Mouse (Mus musculus) left cerebral cortex, postnatal 14 days (tissue): ENCODE measurements around the gene Ncoa4. TPM values are rescaled to one million over a fixed set of nuclear protein-coding genes. Genes with fewer than 3 reads are reported as not detected.
A peak's percentile ranks its signal among the peaks of the same experiment; 100 is the strongest.
"Not testable (repeated sequence)": the region's sequence is repeated elsewhere in the genome, so short reads cannot be mapped to it uniquely, and the experiment has no call there.

ENCODE experiments used
- DNase-seq, 2 experiments: peaks; one replicate each; pipeline ENCODE4 v3.0.0; 2021 to 2022; ENCODE audit warnings: low spot score in 2 of 2, mixed read lengths in 1 of 2
- intact Hi-C: fragments of 180-260 bp; cut with DNase I; formaldehyde crosslinking; loops from one replicate; pipeline ENCODE4 v1.15.1; 2025
- total RNA-seq, 2 experiments: library from RNA; stranded (reverse); gene quantifications; 2 replicates each; pipeline ENCODE4 v1.2.3; 2021

Gene Ncoa4
- total RNA-seq, 2 experiments from 2014 or later, result 123 to 136 TPM

DNA sequence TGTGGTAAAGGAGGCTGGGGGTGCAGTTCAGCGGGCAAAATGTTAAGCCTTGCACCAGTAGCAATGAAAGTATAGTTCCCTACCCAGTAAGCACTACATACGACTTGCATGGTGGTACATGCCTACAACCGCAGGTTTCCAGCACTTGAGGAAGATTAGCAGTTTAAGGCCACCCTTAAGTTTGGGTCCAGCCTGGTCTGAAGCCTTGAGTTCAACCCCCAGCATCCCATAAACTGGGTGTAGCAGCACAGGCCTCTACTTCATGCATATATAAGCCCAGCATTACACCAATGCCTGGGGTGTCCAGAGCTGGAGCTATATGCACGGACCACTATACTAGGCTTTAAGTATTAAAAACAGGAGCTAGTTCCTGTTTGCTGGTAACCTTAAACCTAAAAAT is 24.2 kb downstream of the Ncoa4 start:
- intact Hi-C loops, result no loop called here
- no peak for DNase-seq

DNA sequence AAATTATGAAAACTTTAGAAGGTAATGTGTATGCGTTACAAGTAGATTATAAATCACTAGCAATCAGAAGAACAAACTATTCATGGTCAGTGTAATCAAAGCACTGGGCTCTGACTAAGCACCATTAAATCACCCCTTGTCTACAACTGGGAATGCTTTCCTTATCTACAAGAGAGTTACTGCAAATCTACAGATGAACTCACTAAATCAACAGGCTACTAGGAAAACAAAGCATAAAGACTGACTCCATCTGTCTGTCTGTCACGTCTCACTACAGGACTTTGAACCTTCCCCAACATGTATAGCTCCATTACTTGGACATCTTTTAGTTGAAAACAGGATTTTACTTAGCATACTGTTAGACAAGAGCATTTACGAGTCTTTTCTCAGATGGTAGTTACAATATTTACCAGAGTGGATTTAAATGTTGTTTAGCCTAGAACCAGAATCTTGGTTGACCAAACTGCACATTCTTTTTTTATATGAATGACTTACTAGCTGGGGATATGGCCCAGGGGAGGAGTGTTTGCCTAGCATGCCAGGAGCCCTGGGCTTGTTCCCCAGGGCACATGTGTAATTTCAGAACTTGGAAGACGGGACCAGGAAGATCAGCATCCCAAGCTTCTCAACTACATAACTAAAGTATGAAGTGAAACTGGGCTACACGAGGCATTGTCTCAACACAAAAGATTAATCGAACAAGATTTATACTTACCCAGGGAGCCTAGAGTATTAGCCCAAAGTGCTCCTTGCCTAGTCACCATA is 31.1 kb downstream of the Ncoa4 start:
- intact Hi-C loops, result no loop called here
- DNase-seq, result no peak

DNA sequence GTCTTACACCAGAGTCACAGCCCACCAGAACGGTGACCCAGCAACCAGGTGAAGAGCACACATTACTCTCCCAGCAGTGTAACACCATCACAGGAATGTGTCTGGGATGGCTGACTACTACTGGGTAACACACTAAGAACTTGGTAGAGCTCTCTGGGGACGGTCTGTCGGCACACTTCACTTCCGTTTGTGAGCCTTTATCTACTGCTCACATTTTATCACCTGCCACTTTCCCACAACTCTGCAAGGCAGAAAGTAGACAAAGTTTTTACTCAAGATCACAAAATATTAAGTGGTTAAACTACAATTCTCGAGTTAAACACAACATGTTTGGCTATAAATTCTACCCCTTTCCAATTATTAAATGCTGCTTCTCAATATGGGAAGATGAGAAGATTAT is 32.3 kb downstream of the Ncoa4 start:
- no peak for DNase-seq
- intact Hi-C loops, result no loop called here

DNA sequence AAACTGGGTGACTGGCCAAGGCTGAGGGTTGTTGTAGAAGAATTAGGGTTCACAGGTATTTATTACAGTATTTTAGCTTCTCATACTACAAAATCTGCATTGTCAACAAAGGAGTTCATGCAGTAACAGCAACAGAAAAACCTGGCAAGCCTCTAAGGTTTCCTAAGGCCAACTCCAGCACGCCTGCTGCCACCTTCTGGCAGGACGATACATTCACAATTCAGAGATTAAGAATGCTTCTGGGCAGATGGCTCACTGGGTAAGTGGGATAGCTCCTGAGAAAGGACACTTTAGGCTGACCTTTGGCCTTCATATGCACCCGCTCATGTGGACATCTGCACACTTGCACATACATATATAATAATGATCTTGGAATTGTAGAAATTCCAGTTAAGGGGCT is 32.8 kb downstream of the Ncoa4 start:
- DNase-seq, result peak; percentile 30 to 57
- intact Hi-C loops, result no loop called here

DNA sequence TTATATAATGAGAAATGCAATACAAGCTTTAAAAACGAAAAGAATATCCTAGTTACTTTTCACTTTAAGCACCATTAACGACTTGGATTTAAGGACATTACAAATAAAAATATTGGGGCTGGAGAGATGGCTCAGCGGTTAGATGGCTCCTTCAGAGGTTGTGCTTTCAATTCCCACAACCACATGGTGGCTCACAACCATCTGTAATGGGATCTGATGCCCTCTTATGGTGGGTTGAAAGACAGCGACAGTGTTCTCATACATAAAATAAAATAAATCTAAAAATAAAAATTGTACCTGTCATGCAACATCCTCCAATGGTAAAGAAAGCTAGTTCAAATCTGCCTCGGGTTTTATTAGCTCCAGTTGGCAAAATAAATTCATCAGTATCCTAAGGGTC is 33.9 kb downstream of the Ncoa4 start:
- DNase-seq, intact Hi-C loops: not testable (repeated sequence)

DNA sequence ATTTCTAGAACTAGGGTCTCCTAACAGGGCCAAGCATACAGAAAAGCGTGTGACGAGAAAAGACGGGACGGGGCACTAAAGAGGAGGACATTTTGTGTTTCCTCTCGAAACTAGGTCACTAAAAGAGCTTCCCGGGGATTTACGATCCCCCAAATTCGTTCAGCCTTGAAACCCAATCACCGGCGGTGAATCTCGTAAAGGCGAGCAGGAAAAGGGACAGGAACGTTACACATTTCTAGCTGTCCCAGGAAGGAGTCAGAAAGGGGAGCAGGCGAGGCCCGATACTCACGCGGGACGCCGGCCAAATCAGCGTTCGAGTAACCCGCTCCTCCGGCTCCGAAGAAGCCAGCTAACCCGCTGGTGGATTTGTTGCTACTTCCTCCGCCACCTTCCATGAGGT is 41.7 kb downstream of the Ncoa4 start:
- DNase-seq, result peak in 1 of 2 experiments; percentile 25
- intact Hi-C loops, result no loop called here

DNA sequence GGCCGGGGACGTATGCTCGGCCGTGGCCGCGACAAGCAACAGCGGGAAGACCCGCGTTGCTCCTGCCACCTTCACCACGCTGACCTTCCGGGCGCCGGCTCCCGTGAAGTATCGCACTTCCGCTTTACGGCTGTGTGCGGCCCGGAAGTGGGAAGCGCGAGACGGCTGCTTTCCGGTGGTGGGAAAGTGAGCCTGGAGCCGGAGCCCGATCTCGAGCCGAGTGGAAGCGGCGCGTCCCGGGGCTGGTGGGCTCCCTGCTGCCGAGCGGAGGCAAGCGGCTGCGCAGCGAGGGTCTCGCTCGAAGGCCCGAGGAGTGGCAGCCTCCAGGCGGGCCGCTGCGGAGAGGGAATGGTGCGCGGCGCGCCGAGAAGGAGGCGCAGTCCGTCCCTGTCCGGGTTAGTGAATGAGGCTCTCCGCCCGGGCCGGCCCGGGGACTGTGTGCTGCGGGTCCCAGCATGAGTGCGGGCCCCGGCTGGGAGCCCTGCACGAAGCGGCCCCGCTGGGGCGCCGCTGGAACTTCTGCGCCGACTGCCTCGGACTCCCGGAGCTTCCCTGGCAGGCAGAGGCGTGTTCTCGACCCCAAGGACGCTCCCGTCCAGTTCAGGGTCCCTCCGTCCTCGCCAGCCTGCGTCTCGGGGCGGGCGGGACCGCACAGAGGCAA is 42.3 kb downstream of the Ncoa4 start, which contains the start of the genes Timm23 and Parg:
TSS of gene Timm23 (minus strand) at position 108 of the 661 bp plus-strand sequence.
TSS of gene Parg (plus strand) at position 159 of the 661 bp plus-strand sequence.
- intact Hi-C loops, result no loop called here
- DNase-seq, result peak; percentile 87 to 92

DNA sequence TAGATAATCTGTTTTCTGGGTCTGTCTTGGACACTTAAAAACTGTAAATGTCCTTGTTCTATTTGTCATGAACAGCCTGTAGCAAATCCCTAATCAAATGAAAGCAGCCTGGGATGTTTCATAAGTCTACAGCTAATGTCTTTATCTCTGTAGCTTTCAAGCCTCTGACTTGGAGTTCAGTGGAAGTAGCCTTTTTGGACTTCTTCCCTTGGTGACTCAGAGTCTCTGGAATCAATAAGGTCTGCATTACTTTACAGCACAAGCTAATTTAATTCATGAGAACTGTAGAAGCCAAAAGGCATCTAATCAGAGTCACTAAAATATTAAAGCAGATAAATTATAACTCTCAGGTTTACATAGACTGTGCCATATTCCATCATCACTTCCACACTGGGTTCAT is 66.9 kb downstream of the Ncoa4 start:
- intact Hi-C loops, result no loop called here
- DNase-seq, result no peak

DNA sequence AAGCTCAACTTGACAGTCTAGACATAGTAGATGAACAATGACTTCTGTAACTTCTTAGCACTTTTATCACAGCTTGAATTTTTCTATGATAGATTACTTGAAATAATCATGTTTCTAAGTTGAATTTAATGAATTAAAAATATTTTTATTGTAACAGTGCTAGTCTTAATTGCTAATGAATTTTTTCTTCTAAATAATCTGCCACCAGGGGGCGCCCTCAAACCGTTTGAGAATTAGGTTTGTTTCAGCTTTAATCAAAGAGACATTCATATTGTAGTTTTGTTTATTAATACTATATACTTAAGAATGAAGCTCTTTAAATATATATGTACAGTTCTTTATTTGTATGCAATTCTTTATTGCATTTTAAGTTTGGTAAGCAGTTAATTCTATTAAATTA is 69.3 kb downstream of the Ncoa4 start:
- intact Hi-C loops, result loop anchor here (2.0 kb wide), 1 partner anchor 254 kb away; no protein-coding TSS in a partner anchor
- DNase-seq, result peak; percentile 31 to 79

Other genes with a start within 250 kb of the Ncoa4 start
- 1 to 10 TPM; 1.1 to 2.5 TPM for gene Galnt15, start 130.9 kb upstream of the Ncoa4 start, total RNA-seq
- gene Oxnad1, start 74.5 kb upstream of the Ncoa4 start, total RNA-seq, result 10 to 100 TPM; 12.2 to 18.5 TPM
- 10 to 100 TPM; 36.4 to 37.7 TPM for gene Dph3, start 74.1 kb upstream of the Ncoa4 start, total RNA-seq
- not detected for gene Msmb, start 17.8 kb upstream of the Ncoa4 start, total RNA-seq
- 10 to 100 TPM; 66.5 to 71.5 TPM for gene Timm23, start 42.0 kb downstream of the Ncoa4 start, total RNA-seq
- 10 to 100 TPM; 35.7 to 44.0 TPM for gene Parg, start 42.1 kb downstream of the Ncoa4 start, total RNA-seq
- gene Ogdhl, start 162.2 kb downstream of the Ncoa4 start, total RNA-seq, result 10 to 100 TPM; 75.7 to 77.6 TPM
- not detected for gene 1700024G13Rik, start 228.5 kb downstream of the Ncoa4 start, total RNA-seq